Mouse (Mus musculus) stomach, embryonic 14.5 days (tissue): ENCODE results near the gene Fam163b. TPM values are rescaled to one million over a fixed set of nuclear protein-coding genes. Genes with fewer than 3 reads are reported as not detected.

Experiments
- ATAC-seq: fragments of 200-750 bp; cut with Nextera tagmentation; 2 replicates; pipeline ENCODE4 v1.8.0; 2017; ENCODE audit warnings: low read depth, moderate TSS enrichment; ENCODE audit not compliant: insufficient number of reproducible peaks, insufficient read depth, low FRiP score
- H3K27ac ChIP-seq: fragments of 300-500 bp; sonication (generic); 2 replicates; pipeline ENCODE4 v1.5.1; 2014; ENCODE audit warnings: mild to moderate bottlenecking, low read length, moderate library complexity, mixed read lengths
- H3K27me3 ChIP-seq: fragments of 300-500 bp; sonication (generic); 2 replicates; pipeline ENCODE4 v1.6.1; 2014; ENCODE audit warnings: low read length, control low read depth, mixed read lengths; ENCODE audit not compliant: control insufficient read depth, insufficient read depth
- H3K36me3 ChIP-seq: fragments of 300-500 bp; sonication (generic); 2 replicates; pipeline ENCODE4 v1.6.1; 2014; ENCODE audit warnings: mild to moderate bottlenecking, control low read depth, low read length, moderate library complexity, mixed read lengths; ENCODE audit not compliant: control insufficient read depth, insufficient read depth
- H3K4me1 ChIP-seq: fragments of 300-500 bp; sonication (generic); 2 replicates; pipeline ENCODE4 v1.6.1; 2014; ENCODE audit warnings: low read length, control low read depth, mixed read lengths; ENCODE audit not compliant: control insufficient read depth, insufficient read depth
- H3K4me2 ChIP-seq: fragments of 300-500 bp; sonication (generic); replicated peaks from 2 replicates; pipeline ENCODE4 v1.6.1; 2014; ENCODE audit warnings: low read depth, low read length, control low read depth
- H3K4me3 ChIP-seq: fragments of 300-500 bp; sonication (generic); 2 replicates; pipeline ENCODE4 v1.5.1; 2014; ENCODE audit warnings: low read depth, low read length, control low read depth
- H3K9ac ChIP-seq: fragments of 300-500 bp; sonication (generic); replicated peaks from 2 replicates; pipeline ENCODE4 v1.6.1; 2014; ENCODE audit warnings: low read depth, mild to moderate bottlenecking, control low read depth, low read length, moderate library complexity, mixed read lengths
- H3K9me3 ChIP-seq: fragments of 300-500 bp; sonication (generic); 2 replicates; pipeline ENCODE4 v1.6.1; 2016; ENCODE audit warnings: low read depth, low read length, control low read depth; ENCODE audit not compliant: control insufficient read depth
- WGBS: fragments of 180-500 bp; shearing (Covaris S2); extraction: QIAGEN DNeasy Blood & Tissue Kit; methylation state at CpG from one replicate; pipeline ENCODE4 v1.1.7; 2014; 5-methylcytosine and 5-hydroxymethylcytosine counted together
- polyA plus RNA-seq: library from polyadenylated mRNA; unstranded; fragments of >200 nt; fragmentation: Nextera tagmentation; extraction: Ambion mirVana; gene quantifications from 2 replicates; pipeline ENCODE4 v1.2.1, GENCODE M21; 2014

Fam163b gene
- polyA plus RNA-seq, 1 experiment from 2014 or later = not detected

- Histone ChIP-seq H3K27ac (no peak within 1 kb of the TSS), H3K9ac (no peak within 1 kb of the TSS), H3K4me2 (peak within 1 kb of the TSS; percentile 3; the same call in 1 of the 2 replicates), H3K9me3 (no peaks in the 10 kb centered on the region), H3K4me3 (no peak within 1 kb of the TSS), H3K4me1 (peaks cover 23% of the 10 kb centered on the region), H3K27me3 (no peaks in the 10 kb centered on the region), H3K36me3 (no peaks in the 10 kb centered on the region)
- WGBS = 0% methylated on average over 10 of the region's 10 CpGs
- peak; percentile 64 for ATAC-seq
Observed at GRCm38 (mm10) chr2:27079152-27079584, 63.1 kb downstream of the Fam163b start, which contains the start of gene Adamtsl2. TSS of gene Adamtsl2 (plus strand) at chr2:27079379.

GRCm38 (mm10) chr2:27078312-27078711, 64.0 kb downstream of the Fam163b start:
- WGBS = 41% methylated on average over 2 of the region's 2 CpGs
- no peak for ATAC-seq
- H3K36me3 ChIP-seq = no peaks in the 10 kb centered on the region
- H3K4me2 ChIP-seq = no peak overlapping the region
- no peak overlapping the region for H3K27ac ChIP-seq
- no peaks in the 10 kb centered on the region for H3K9me3 ChIP-seq
- no peaks in the 10 kb centered on the region for H3K27me3 ChIP-seq
- H3K4me1 ChIP-seq = peaks cover 23% of the 10 kb centered on the region
- H3K9ac ChIP-seq = no peak overlapping the region
- H3K4me3 ChIP-seq = no peak overlapping the region

- Histone ChIP-seq H3K9ac (no peak overlapping the region), H3K4me3 (no peak overlapping the region), H3K4me1 (peaks cover 23% of the 10 kb centered on the region), H3K36me3 (no peaks in the 10 kb centered on the region), H3K27ac (no peak overlapping the region), H3K9me3 (no peaks in the 10 kb centered on the region), H3K27me3 (no peaks in the 10 kb centered on the region), H3K4me2 (no peak overlapping the region)
- WGBS = 71% methylated on average over 10 of the region's 10 CpGs
- no peak for ATAC-seq
Observed at GRCm38 (mm10) chr2:27077655-27078244, 64.5 kb downstream of the Fam163b start.

- Histone ChIP-seq H3K27ac (no peak overlapping the region), H3K36me3 (no peaks in the 10 kb centered on the region), H3K4me3 (no peak overlapping the region), H3K9me3 (no peaks in the 10 kb centered on the region), H3K4me2 (no peak overlapping the region), H3K9ac (no peak overlapping the region), H3K4me1 (peaks cover 32% of the 10 kb centered on the region), H3K27me3 (no peaks in the 10 kb centered on the region)
- WGBS = 72% methylated on average over 3 of the region's 3 CpGs
- no peak for ATAC-seq
Observed at GRCm38 (mm10) chr2:27075485-27075884, 66.8 kb downstream of the Fam163b start.

GRCm38 (mm10) chr2:27074804-27075203, 67.5 kb downstream of the Fam163b start:
- Histone ChIP-seq H3K4me3 (no peak overlapping the region), H3K27me3 (no peaks in the 10 kb centered on the region), H3K27ac (no peak overlapping the region), H3K9ac (no peak overlapping the region), H3K4me2 (no peak overlapping the region), H3K9me3 (no peaks in the 10 kb centered on the region), H3K4me1 (peaks cover 32% of the 10 kb centered on the region), H3K36me3 (no peaks in the 10 kb centered on the region)
- no peak for ATAC-seq
- 66% methylated on average over 4 of the region's 4 CpGs for WGBS

- Histone ChIP-seq H3K36me3 (no peaks in the 10 kb centered on the region), H3K4me1 (peaks cover 22% of the 10 kb centered on the region), H3K27ac (peak overlapping the region; percentile 0; the same call in 1 of the 2 replicates), H3K27me3 (no peaks in the 10 kb centered on the region), H3K9ac (no peak overlapping the region), H3K9me3 (no peaks in the 10 kb centered on the region), H3K4me2 (no peak overlapping the region), H3K4me3 (no peak overlapping the region)
- 55% methylated on average over 4 of the region's 4 CpGs for WGBS
- no peak for ATAC-seq
Observed at GRCm38 (mm10) chr2:27073407-27073806, 68.9 kb downstream of the Fam163b start.

GRCm38 (mm10) chr2:27071978-27072377, 70.3 kb downstream of the Fam163b start, which contains the start of gene Mymk:
TSS of gene Mymk (minus strand) at chr2:27072179.
- H3K9ac ChIP-seq = no peak within 1 kb of the TSS
- H3K9me3 ChIP-seq = no peaks in the 10 kb centered on the region
- H3K27me3 ChIP-seq = no peaks in the 10 kb centered on the region
- H3K36me3 ChIP-seq = no peaks in the 10 kb centered on the region
- 85% methylated on average over 2 of the region's 2 CpGs for WGBS
- no peak within 1 kb of the TSS for H3K4me3 ChIP-seq
- no peak within 1 kb of the TSS for H3K4me2 ChIP-seq
- no peak for ATAC-seq
- peak within 1 kb of the TSS; percentile 21; the same call in 1 of the 2 replicates for H3K27ac ChIP-seq
- peaks cover 22% of the 10 kb centered on the region for H3K4me1 ChIP-seq

GRCm38 (mm10) chr2:27071137-27071536, 71.2 kb downstream of the Fam163b start:
- H3K36me3 ChIP-seq = no peaks in the 10 kb centered on the region
- no peak overlapping the region for H3K4me2 ChIP-seq
- ATAC-seq = peak; percentile 63; the same call in 1 of the 2 replicates
- 17% methylated on average over 4 of the region's 4 CpGs for WGBS
- no peak overlapping the region for H3K4me3 ChIP-seq
- H3K9ac ChIP-seq = no peak overlapping the region
- peak overlapping the region; percentile 21; the same call in 1 of the 2 replicates for H3K27ac ChIP-seq
- H3K27me3 ChIP-seq = no peaks in the 10 kb centered on the region
- H3K9me3 ChIP-seq = no peaks in the 10 kb centered on the region
- peaks cover 22% of the 10 kb centered on the region for H3K4me1 ChIP-seq
